Mouse (Mus musculus) forebrain, embryonic 14.5 days (tissue): ENCODE data around the gene Vtn. TPM values are rescaled to one million over a fixed set of nuclear protein-coding genes. Genes with fewer than 3 reads are reported as not detected.
A peak's percentile ranks its signal among the peaks of the same experiment; 100 is the strongest.
"Not testable (repeated sequence)": the region's sequence is repeated elsewhere in the genome, so short reads cannot be mapped to it uniquely, and the experiment has no call there.

Experiments used
- ATAC-seq: fragments of 200-750 bp; cut with Nextera tagmentation; 2 replicates; pipeline ENCODE4 v1.8.0; 2017; ENCODE audit warnings: mild to moderate bottlenecking, moderate library complexity
- DNase-seq: peaks from one replicate; pipeline ENCODE4 v3.0.0-alpha.2; 2015; ENCODE audit warnings: low spot score
- H3K27ac ChIP-seq: fragments of 300-500 bp; sonication (generic); 2 replicates; pipeline ENCODE4 v1.5.1; 2014; ENCODE audit warnings: low read depth, mild to moderate bottlenecking, control low read depth, low read length, moderate library complexity
- H3K27me3 ChIP-seq: fragments of 300-500 bp; sonication (generic); replicated peaks from 2 replicates; pipeline ENCODE4 v1.6.1; 2014; ENCODE audit warnings: low read length, control low read depth, mixed read lengths; ENCODE audit not compliant: control insufficient read depth, insufficient read depth
- H3K36me3 ChIP-seq: fragments of 300-500 bp; sonication (generic); 2 replicates; pipeline ENCODE4 v1.6.1; 2014; ENCODE audit warnings: low read length, control low read depth; ENCODE audit not compliant: control insufficient read depth, insufficient read depth
- H3K4me1 ChIP-seq: fragments of 300-500 bp; sonication (generic); 2 replicates; pipeline ENCODE4 v1.6.1; 2014; ENCODE audit warnings: antibody characterized with exemption, low read length, control low read depth; ENCODE audit not compliant: control insufficient read depth, insufficient read depth
- H3K4me2 ChIP-seq: fragments of 300-500 bp; sonication (generic); 2 replicates; pipeline ENCODE4 v1.6.1; 2014; ENCODE audit warnings: mild to moderate bottlenecking, control low read depth, low read length
- H3K4me3 ChIP-seq: fragments of 300-500 bp; sonication (generic); 2 replicates; pipeline ENCODE4 v1.5.1; 2014; ENCODE audit warnings: low read depth, low read length, control low read depth
- H3K9ac ChIP-seq: fragments of 300-500 bp; sonication (generic); 2 replicates; pipeline ENCODE4 v1.6.1; 2014; ENCODE audit warnings: mild to moderate bottlenecking, low read length, control low read depth, moderate library complexity
- H3K9me3 ChIP-seq: fragments of 300-500 bp; sonication (generic); replicated peaks from 2 replicates; pipeline ENCODE4 v1.6.1; 2016; ENCODE audit warnings: low read length, control low read depth, mixed read lengths; ENCODE audit not compliant: control insufficient read depth
- WGBS: fragments of 180-500 bp; shearing (Covaris S2); extraction: QIAGEN DNeasy Blood & Tissue Kit; methylation state at CpG from one replicate; pipeline ENCODE4 v1.1.7; 2014; 5-methylcytosine and 5-hydroxymethylcytosine counted together
- polyA plus RNA-seq: library from polyadenylated mRNA; unstranded; fragments of >200 nt; fragmentation: Nextera tagmentation; extraction: Ambion mirVana; gene quantifications from 2 replicates; pipeline ENCODE4 v1.2.1, GENCODE M21; 2014

The Vtn gene
- polyA plus RNA-seq, 1 experiment from 2014 or later, result 88.4 TPM

DNA sequence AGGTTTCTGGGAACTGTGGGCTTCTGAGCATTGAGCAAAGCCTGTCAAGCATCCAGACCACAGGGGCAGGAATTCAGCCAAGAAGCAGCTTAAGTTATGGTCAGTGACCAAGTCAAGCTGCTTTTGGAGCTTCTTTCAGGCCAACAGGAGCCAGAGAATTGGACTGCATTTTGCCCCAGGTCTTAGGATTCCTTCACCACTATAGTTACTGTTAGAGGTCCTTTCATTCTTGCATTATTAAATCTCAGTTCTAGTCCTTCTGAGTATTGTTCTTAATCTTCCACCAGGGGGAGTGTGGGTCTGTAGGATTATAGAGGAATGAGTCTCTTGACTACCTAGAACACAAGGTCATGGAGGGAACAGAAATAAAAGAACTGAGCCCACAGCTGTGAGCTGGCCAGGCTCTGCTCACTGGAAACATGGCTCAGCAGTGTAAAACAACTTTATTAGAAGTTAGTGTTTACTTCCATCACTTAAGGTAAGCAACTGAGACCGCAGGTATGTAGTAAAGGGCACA, 23.6 kb downstream of the Vtn start:
- WGBS, result 97% methylated on average over 1 of the region's 1 CpGs
- Histone ChIP-seq H3K36me3 (peaks cover 100% of the 10 kb centered on the region), H3K4me3 (no peak overlapping the region), H3K27ac (no peak overlapping the region; the same call in 1 of the 2 replicates), H3K9me3 (no peaks in the 10 kb centered on the region), H3K27me3 (no peaks in the 10 kb centered on the region), H3K4me1 (no peaks in the 10 kb centered on the region), H3K9ac (no peak overlapping the region), H3K4me2 (no peak overlapping the region)
- no peak for ATAC-seq
- peak; percentile 31 for DNase-seq

DNA sequence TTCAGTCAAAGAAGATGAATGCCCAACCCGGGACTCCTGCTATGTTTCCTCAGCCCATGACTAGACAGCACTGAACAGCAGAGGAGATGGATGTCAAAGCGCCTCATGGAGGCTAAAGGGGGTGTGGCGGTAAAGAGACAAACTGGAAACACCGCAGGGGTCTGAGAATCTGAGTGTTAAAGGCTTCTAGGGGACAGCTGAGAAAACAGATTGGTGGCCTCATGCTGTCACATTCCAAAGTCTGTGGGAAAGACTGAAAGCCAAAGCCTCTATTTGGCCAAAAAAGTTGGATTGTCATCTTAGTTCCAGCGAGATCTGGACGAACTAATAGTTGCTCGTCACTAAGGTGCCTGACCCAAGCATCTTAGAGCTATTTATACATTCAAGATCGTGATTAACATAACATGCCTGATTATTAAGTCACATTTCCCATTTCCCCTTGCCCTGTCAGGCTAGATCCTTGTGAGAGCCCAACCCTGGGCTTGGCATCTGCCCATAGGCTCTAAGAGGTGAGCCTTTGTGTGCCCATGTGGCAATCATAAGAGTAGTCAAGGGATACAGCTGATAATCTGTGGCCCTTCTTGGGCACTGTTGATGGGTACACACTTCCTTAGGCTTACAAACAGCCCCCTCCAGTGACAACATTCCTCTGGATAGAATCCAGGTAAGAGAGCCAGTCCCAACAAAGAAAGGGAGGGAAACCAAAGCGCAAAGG, 24.5 kb downstream of the Vtn start:
- no peaks in the 10 kb centered on the region for H3K27me3 ChIP-seq
- no peak overlapping the region for H3K4me2 ChIP-seq
- H3K36me3 ChIP-seq, result peaks cover 99% of the 10 kb centered on the region
- H3K27ac ChIP-seq, result no peak overlapping the region
- no peak for DNase-seq
- no peak overlapping the region for H3K9ac ChIP-seq
- H3K4me1 ChIP-seq, result no peaks in the 10 kb centered on the region
- ATAC-seq, result no peak
- no peaks in the 10 kb centered on the region for H3K9me3 ChIP-seq
- 84% methylated on average over 9 of the region's 9 CpGs for WGBS
- no peak overlapping the region for H3K4me3 ChIP-seq

DNA sequence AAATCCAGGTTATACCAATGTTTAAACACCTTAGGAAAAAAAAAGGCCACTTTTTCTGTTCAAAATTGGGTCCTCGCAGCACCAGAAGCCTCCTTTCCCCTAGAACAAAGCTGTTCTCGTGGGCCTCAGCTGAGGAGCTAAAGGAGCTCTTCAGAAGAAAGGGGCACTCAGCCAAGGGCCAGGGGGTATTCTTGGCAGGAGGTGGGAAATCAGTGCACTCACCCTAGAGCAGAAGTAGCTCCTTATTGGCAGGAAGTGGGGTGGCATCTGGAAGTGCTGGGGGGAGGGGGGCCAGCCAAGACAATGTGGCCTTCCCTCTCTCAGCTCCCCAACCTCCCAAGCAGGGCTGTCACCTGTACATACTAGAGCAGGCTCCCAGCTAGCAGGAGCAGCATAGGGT, 25.9 kb downstream of the Vtn start:
- Histone ChIP-seq H3K27me3 (no peaks in the 10 kb centered on the region), H3K4me3 (no peak overlapping the region), H3K9ac (no peak overlapping the region), H3K9me3 (no peaks in the 10 kb centered on the region), H3K27ac (no peak overlapping the region), H3K36me3 (peaks cover 98% of the 10 kb centered on the region), H3K4me1 (no peaks in the 10 kb centered on the region), H3K4me2 (no peak overlapping the region)
- DNase-seq, result peak; percentile 50
- 58% methylated on average over 2 of the region's 2 CpGs for WGBS
- ATAC-seq, result no peak

DNA sequence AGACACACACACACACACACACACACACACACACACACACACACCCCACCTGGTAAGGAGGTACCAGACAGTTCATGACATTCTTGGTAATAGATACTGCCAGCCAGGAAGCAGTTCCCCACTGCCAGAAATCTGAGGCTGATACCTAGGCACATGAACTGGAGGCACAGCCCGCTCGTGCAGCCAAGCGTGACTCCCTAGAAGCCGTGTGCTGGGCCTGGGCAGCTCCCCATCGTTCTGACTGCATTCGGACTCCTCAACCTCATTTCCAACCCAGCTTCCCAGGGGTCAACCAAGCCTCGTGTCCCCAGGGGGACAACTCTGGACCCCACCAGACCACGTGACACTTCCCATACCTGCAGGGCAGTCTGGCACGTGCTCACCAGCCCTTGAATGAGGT, 29.8 kb downstream of the Vtn start:
- H3K4me2 ChIP-seq, result no peak overlapping the region
- H3K36me3 ChIP-seq, result peaks cover 65% of the 10 kb centered on the region
- WGBS, result 83% methylated on average over 9 of the region's 9 CpGs
- no peak overlapping the region for H3K4me3 ChIP-seq
- ATAC-seq (no peak), DNase-seq (no peak)
- H3K27me3 ChIP-seq, result no peaks in the 10 kb centered on the region
- H3K9ac ChIP-seq, result no peak overlapping the region
- no peaks in the 10 kb centered on the region for H3K9me3 ChIP-seq
- no peak overlapping the region for H3K27ac ChIP-seq
- H3K4me1 ChIP-seq, result no peaks in the 10 kb centered on the region

DNA sequence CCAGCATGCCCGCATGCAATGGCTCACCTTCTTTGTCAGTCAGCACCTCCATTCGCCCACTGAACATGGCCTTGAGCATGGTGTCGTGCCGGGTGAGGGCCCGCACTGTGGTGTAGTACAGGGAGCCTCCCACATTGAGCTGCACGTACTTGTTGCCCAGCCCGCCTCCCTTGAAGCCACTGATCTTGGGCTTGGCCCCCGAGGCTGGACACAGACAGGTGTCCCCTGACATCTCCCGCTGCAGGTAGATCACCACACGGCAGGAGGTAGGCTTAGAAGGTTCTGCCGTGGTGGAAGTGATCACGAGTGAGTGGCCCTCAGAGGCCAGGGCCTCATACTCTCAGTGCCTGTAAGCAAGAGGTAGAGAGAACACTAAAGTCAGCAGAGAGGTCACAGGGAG, 31.1 kb downstream of the Vtn start:
- Histone ChIP-seq H3K9me3 (no peaks in the 10 kb centered on the region), H3K27ac (no peak overlapping the region), H3K9ac (no peak overlapping the region), H3K27me3 (no peaks in the 10 kb centered on the region), H3K4me3 (no peak overlapping the region), H3K4me1 (peaks cover 4% of the 10 kb centered on the region), H3K36me3 (peaks cover 52% of the 10 kb centered on the region), H3K4me2 (no peak overlapping the region)
- ATAC-seq (no peak), DNase-seq (no peak)
- WGBS, result 90% methylated on average over 12 of the region's 12 CpGs

DNA sequence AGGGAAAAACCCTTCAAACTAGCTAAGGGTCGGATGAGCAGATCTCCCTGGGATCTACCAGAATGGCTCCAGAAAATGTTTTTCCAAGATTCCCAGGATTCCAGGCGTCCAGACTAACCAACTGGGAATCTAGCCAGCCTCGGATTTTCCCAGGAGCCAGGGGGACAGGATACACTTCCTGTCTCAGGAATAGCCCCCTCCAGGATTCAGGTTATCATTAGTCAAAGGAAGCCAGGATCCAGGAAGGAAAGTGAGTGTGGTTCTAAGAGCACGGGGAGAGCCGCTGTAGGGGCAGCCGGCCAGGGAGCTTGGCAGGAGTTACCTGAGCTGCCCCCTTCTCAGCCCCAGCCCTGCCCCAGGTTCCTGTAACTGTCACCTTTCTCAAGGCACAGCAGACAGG, 32.2 kb downstream of the Vtn start:
- DNase-seq (no peak), ATAC-seq (no peak)
- Histone ChIP-seq H3K4me2 (no peak overlapping the region), H3K4me3 (no peak overlapping the region), H3K27me3 (no peaks in the 10 kb centered on the region), H3K36me3 (peaks cover 41% of the 10 kb centered on the region), H3K9ac (no peak overlapping the region), H3K27ac (no peak overlapping the region; the same call in 1 of the 2 replicates), H3K4me1 (peaks cover 7% of the 10 kb centered on the region), H3K9me3 (no peaks in the 10 kb centered on the region)
- 84% methylated on average over 6 of the region's 6 CpGs for WGBS

DNA sequence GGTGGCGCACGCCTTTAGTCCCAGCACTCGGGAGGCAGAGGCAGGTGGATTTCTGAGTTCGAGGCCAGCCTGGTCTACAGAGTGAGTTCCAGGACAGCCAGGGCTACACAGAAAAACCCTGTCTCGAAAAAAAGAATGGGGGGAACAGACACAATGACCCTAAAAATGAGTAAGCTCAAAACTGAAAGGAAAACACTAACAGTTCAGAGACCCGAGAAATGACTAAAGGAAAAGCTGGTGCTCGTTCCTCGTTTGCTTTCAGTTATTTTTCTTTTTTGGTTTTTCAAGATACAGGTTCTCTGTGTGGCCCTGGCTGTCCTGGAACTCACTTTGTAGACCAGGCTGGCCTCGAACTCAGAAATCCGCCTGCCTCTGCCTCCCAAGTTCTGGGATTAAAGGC, 32.6 kb downstream of the Vtn start:
- not testable (repeated sequence) for H3K27ac ChIP-seq

DNA sequence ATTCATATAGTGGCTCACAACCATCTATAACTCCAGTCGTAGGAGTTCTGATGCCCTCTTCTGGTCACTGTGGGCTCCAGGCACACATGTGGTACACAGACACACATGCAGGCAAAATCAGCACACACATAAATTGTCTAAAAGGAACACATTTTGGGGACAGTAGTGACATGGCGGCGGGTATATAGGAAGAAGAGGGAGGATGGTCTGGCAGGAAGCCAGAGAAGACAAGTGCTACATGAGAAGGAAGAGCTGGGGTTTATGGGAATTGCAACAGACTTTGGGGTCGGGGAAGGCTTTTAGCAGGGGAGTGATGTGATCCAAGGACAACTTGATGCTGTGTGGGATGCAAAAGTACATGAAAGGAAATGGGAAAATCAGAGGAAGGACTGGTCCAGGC, 35.6 kb downstream of the Vtn start:
- no peak overlapping the region for H3K27ac ChIP-seq
- H3K9ac ChIP-seq, result no peak overlapping the region
- H3K27me3 ChIP-seq, result no peaks in the 10 kb centered on the region
- H3K4me1 ChIP-seq, result peaks cover 12% of the 10 kb centered on the region
- WGBS, result 91% methylated on average over 4 of the region's 4 CpGs
- H3K4me3 ChIP-seq, result no peak overlapping the region
- H3K36me3 ChIP-seq, result peaks cover 18% of the 10 kb centered on the region
- no peak for ATAC-seq
- H3K4me2 ChIP-seq, result peak overlapping the region; percentile 62
- no peak for DNase-seq
- H3K9me3 ChIP-seq, result no peaks in the 10 kb centered on the region

More for the DNA sequence above, 32.6 kb downstream of the Vtn start:
- not testable (repeated sequence) for H3K9ac ChIP-seq, H3K4me3 ChIP-seq, ATAC-seq, H3K4me1 ChIP-seq, H3K27me3 ChIP-seq, H3K4me2 ChIP-seq, DNase-seq, H3K9me3 ChIP-seq
- WGBS, result 95% methylated on average over 10 of the region's 10 CpGs
- H3K36me3 ChIP-seq, result peaks cover 37% of the 10 kb centered on the region

DNA sequence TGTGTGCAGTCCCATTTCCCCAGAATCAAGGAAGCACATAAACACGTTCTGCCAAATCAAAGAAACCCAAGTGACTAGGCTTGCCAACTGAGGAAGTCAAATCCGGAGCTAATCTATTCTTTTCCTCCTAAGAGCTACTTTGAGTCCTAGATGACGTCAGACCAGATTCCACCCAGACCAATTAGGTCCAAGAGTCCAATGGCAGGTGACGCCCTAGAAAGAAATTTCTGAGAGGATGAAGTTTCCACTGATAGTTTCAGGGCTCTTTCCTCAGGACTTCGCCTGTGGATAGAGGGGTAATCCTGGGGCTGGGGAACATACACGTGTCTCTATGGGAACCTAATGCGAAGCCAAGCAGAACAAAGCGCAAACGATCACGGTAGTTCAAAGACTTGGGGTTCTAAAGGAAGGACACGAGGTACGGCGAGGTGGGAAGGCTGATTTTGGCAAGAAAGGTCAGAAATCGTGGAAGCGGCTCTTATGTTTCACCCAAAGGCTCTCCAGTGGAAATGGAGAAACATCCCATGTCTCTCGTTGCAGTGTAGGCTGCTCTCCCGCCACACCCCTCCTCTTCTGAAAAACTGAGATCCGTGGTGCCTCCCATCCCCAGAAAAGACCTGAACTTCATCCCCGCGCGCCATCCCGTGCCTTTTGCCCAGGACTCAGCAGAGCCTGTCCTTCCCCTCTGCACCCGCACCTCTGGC, 36.6 kb downstream of the Vtn start:
- peak overlapping the region; percentile 62 for H3K4me2 ChIP-seq
- no peaks in the 10 kb centered on the region for H3K27me3 ChIP-seq
- peaks cover 12% of the 10 kb centered on the region for H3K4me1 ChIP-seq
- peak overlapping the region; percentile 89 for H3K27ac ChIP-seq
- WGBS, result under 1% methylated on average over 23 of the region's 23 CpGs
- no peaks in the 10 kb centered on the region for H3K9me3 ChIP-seq
- H3K4me3 ChIP-seq, result peak overlapping the region; percentile 76
- peaks cover 22% of the 10 kb centered on the region for H3K36me3 ChIP-seq
- peak; percentile 55 for DNase-seq
- ATAC-seq, result peak; percentile 10
- peak overlapping the region; percentile 79 for H3K9ac ChIP-seq
